Mouse (Mus musculus) hindbrain, embryonic 12.5 days (tissue): ENCODE data around the gene Gm20662. TPM values are rescaled to one million over a fixed set of nuclear protein-coding genes. Genes with fewer than 3 reads are reported as not detected.

Experiments used
- ATAC-seq: fragments of 200-750 bp; cut with Nextera tagmentation; 2 replicates; pipeline ENCODE4 v1.8.0; 2017; ENCODE audit warnings: moderate TSS enrichment; ENCODE audit not compliant: low FRiP score
- H3K27ac ChIP-seq: fragments of 300-500 bp; sonication (generic); 2 replicates; pipeline ENCODE4 v1.5.1; 2016; ENCODE audit warnings: mild to moderate bottlenecking
- H3K27me3 ChIP-seq: fragments of 300-500 bp; sonication (generic); 2 replicates; pipeline ENCODE4 v1.6.1; 2016; ENCODE audit warnings: mild to moderate bottlenecking
- H3K36me3 ChIP-seq: fragments of 300-500 bp; sonication (generic); 2 replicates; pipeline ENCODE4 v1.6.1; 2016; ENCODE audit warnings: mild to moderate bottlenecking
- H3K4me1 ChIP-seq: fragments of 300-500 bp; sonication (generic); 2 replicates; pipeline ENCODE4 v1.6.1; 2016
- H3K4me2 ChIP-seq: fragments of 300-500 bp; sonication (generic); replicated peaks from 2 replicates; pipeline ENCODE4 v1.6.1; 2016; ENCODE audit warnings: mild to moderate bottlenecking
- H3K4me3 ChIP-seq: fragments of 300-500 bp; sonication (generic); 2 replicates; pipeline ENCODE4 v1.5.1; 2016; ENCODE audit warnings: mild to moderate bottlenecking
- H3K9ac ChIP-seq: fragments of 300-500 bp; sonication (generic); 2 replicates; pipeline ENCODE4 v1.6.1; 2016; ENCODE audit warnings: mild to moderate bottlenecking, moderate library complexity
- H3K9me3 ChIP-seq: fragments of 300-500 bp; sonication (generic); replicated peaks from 2 replicates; pipeline ENCODE4 v1.6.1; 2016; ENCODE audit warnings: mild to moderate bottlenecking
- WGBS: fragments of 180-500 bp; shearing (Covaris S2); methylation state at CpG from one replicate; pipeline ENCODE4 v1.1.7; 2016; 5-methylcytosine and 5-hydroxymethylcytosine counted together
- polyA plus RNA-seq: library from polyadenylated mRNA; unstranded; fragments of >200 nt; fragmentation: Nextera tagmentation; extraction: Ambion mirVana; gene quantifications from 2 replicates; pipeline ENCODE4 v1.2.1, GENCODE M21; 2016

Gm20662 gene
- polyA plus RNA-seq, 1 experiment from 2014 or later = not detected

- ATAC-seq = no peak
- Histone ChIP-seq H3K36me3 (peaks cover 27% of the 10 kb centered on the region; the same call in 1 of the 2 replicates), H3K4me2 (no peak overlapping the region), H3K4me3 (no peak overlapping the region), H3K27ac (no peak overlapping the region), H3K27me3 (no peaks in the 10 kb centered on the region), H3K9ac (no peak overlapping the region), H3K4me1 (peaks cover 12% of the 10 kb centered on the region), H3K9me3 (no peaks in the 10 kb centered on the region)
- 91% methylated on average over 9 of the region's 9 CpGs for WGBS
Measured at GRCm38 (mm10) chr9:107962916-107963315, 33.2 kb upstream of the Gm20662 start.

GRCm38 (mm10) chr9:107963700-107964099 is 32.4 kb upstream of the Gm20662 start:
- Histone ChIP-seq H3K9ac (no peak overlapping the region), H3K9me3 (no peaks in the 10 kb centered on the region), H3K4me3 (no peak overlapping the region), H3K4me1 (peaks cover 12% of the 10 kb centered on the region), H3K27ac (no peak overlapping the region), H3K36me3 (peaks cover 28% of the 10 kb centered on the region; the same call in 1 of the 2 replicates), H3K27me3 (no peaks in the 10 kb centered on the region), H3K4me2 (no peak overlapping the region)
- ATAC-seq = no peak
- WGBS = 28% methylated on average over 5 of the region's 5 CpGs

GRCm38 (mm10) chr9:107964681-107965080 is 31.5 kb upstream of the Gm20662 start:
- no peak overlapping the region for H3K9ac ChIP-seq
- H3K4me2 ChIP-seq = no peak overlapping the region
- H3K4me1 ChIP-seq = peaks cover 12% of the 10 kb centered on the region
- H3K27ac ChIP-seq = no peak overlapping the region
- H3K9me3 ChIP-seq = no peaks in the 10 kb centered on the region
- no peaks in the 10 kb centered on the region for H3K27me3 ChIP-seq
- ATAC-seq = no peak
- peaks cover 33% of the 10 kb centered on the region for H3K36me3 ChIP-seq
- H3K4me3 ChIP-seq = no peak overlapping the region
- WGBS = 91% methylated on average over 9 of the region's 9 CpGs

GRCm38 (mm10) chr9:107966676-107967075 is 29.5 kb upstream of the Gm20662 start:
- Histone ChIP-seq H3K4me3 (no peak overlapping the region), H3K36me3 (peaks cover 42% of the 10 kb centered on the region), H3K4me2 (no peak overlapping the region), H3K27me3 (no peaks in the 10 kb centered on the region), H3K9ac (0 out of 2 replicates have a peak overlapping the region, but pooled peaks have one; percentile 13), H3K27ac (no peak overlapping the region), H3K9me3 (no peaks in the 10 kb centered on the region), H3K4me1 (peaks cover 3% of the 10 kb centered on the region; the same call in 1 of the 2 replicates)
- WGBS = 94% methylated on average over 10 of the region's 10 CpGs
- ATAC-seq = no peak

- Histone ChIP-seq H3K27ac (no peak overlapping the region), H3K4me3 (no peak overlapping the region), H3K4me1 (no peaks in the 10 kb centered on the region), H3K27me3 (no peaks in the 10 kb centered on the region), H3K4me2 (no peak overlapping the region), H3K36me3 (peaks cover 35% of the 10 kb centered on the region), H3K9ac (no peak overlapping the region), H3K9me3 (no peaks in the 10 kb centered on the region)
- no peak for ATAC-seq
- 90% methylated on average over 6 of the region's 6 CpGs for WGBS
Measured at GRCm38 (mm10) chr9:107967437-107967836, 28.7 kb upstream of the Gm20662 start.

GRCm38 (mm10) chr9:107968531-107968930 is 27.6 kb upstream of the Gm20662 start:
- no peak overlapping the region for H3K9ac ChIP-seq
- H3K4me2 ChIP-seq = no peak overlapping the region
- peaks cover 26% of the 10 kb centered on the region for H3K36me3 ChIP-seq
- no peak overlapping the region for H3K27ac ChIP-seq
- 92% methylated on average over 7 of the region's 7 CpGs for WGBS
- H3K9me3 ChIP-seq = no peaks in the 10 kb centered on the region
- ATAC-seq = no peak
- no peak overlapping the region for H3K4me3 ChIP-seq
- H3K27me3 ChIP-seq = no peaks in the 10 kb centered on the region
- no peaks in the 10 kb centered on the region for H3K4me1 ChIP-seq

- H3K27ac ChIP-seq = no peak overlapping the region
- WGBS = 89% methylated on average over 5 of the region's 5 CpGs
- peaks cover 22% of the 10 kb centered on the region for H3K36me3 ChIP-seq
- no peak overlapping the region for H3K9ac ChIP-seq
- H3K4me1 ChIP-seq = no peaks in the 10 kb centered on the region
- no peaks in the 10 kb centered on the region for H3K9me3 ChIP-seq
- ATAC-seq = no peak
- H3K27me3 ChIP-seq = no peaks in the 10 kb centered on the region
- no peak overlapping the region for H3K4me3 ChIP-seq
- H3K4me2 ChIP-seq = no peak overlapping the region
Measured at GRCm38 (mm10) chr9:107970311-107970710, 25.8 kb upstream of the Gm20662 start.

- Histone ChIP-seq H3K4me1 (0 out of 2 replicates have a peak, but pooled peaks cover 4% of the 10 kb centered on the region), H3K9me3 (no peaks in the 10 kb centered on the region), H3K27ac (no peak overlapping the region), H3K4me3 (no peak overlapping the region), H3K36me3 (peaks cover 22% of the 10 kb centered on the region), H3K4me2 (no peak overlapping the region), H3K27me3 (no peaks in the 10 kb centered on the region), H3K9ac (no peak overlapping the region)
- WGBS = 85% methylated on average over 8 of the region's 8 CpGs
- no peak for ATAC-seq
Measured at GRCm38 (mm10) chr9:107971690-107972541, 24.2 kb upstream of the Gm20662 start.

- ATAC-seq = no peak
- Histone ChIP-seq H3K27ac (no peak overlapping the region; the same call in 1 of the 2 replicates), H3K9ac (no peak overlapping the region), H3K9me3 (no peaks in the 10 kb centered on the region), H3K4me3 (no peak overlapping the region), H3K4me1 (0 out of 2 replicates have a peak, but pooled peaks cover 4% of the 10 kb centered on the region), H3K4me2 (no peak overlapping the region), H3K36me3 (peaks cover 15% of the 10 kb centered on the region), H3K27me3 (no peaks in the 10 kb centered on the region)
- 82% methylated on average over 10 of the region's 10 CpGs for WGBS
Measured at GRCm38 (mm10) chr9:107974491-107975171, 21.5 kb upstream of the Gm20662 start.

- ATAC-seq = no peak
- Histone ChIP-seq H3K27me3 (no peaks in the 10 kb centered on the region), H3K36me3 (peaks cover 6% of the 10 kb centered on the region), H3K4me1 (peaks cover 6% of the 10 kb centered on the region), H3K9ac (no peak within 1 kb of the TSS), H3K4me2 (no peak within 1 kb of the TSS), H3K9me3 (no peaks in the 10 kb centered on the region), H3K4me3 (no peak within 1 kb of the TSS), H3K27ac (peak within 1 kb of the TSS; percentile 2; the same call in 1 of the 2 replicates)
- 74% methylated on average over 12 of the region's 12 CpGs for WGBS
Measured at GRCm38 (mm10) chr9:107975399-107976386, 20.5 kb upstream of the Gm20662 start, which contains the start of gene Uba7. Uba7 (plus strand) TSS chr9:107975505.

- Histone ChIP-seq H3K4me2 (no peak overlapping the region), H3K9me3 (no peaks in the 10 kb centered on the region), H3K27ac (no peak overlapping the region), H3K27me3 (peaks cover 8% of the 10 kb centered on the region), H3K36me3 (no peaks in the 10 kb centered on the region), H3K4me3 (no peak overlapping the region), H3K4me1 (peaks cover 34% of the 10 kb centered on the region), H3K9ac (no peak overlapping the region)
- ATAC-seq = no peak
- 93% methylated on average over 12 of the region's 12 CpGs for WGBS
Measured at GRCm38 (mm10) chr9:107978815-107979214, 17.3 kb upstream of the Gm20662 start.
